Mouse (Mus musculus) liver, postnatal 0 days (tissue): ENCODE measurements around the gene Ptprj.

Source experiments
- CTCF ChIP-seq: sonication (generic); IDR thresholded peaks from 2 replicates; pipeline ENCODE4 v1.5.1; 2016; ENCODE audit warnings: antibody characterized with exemption, low read depth
- EP300 ChIP-seq: IDR thresholded peaks from 2 replicates; pipeline ENCODE4 v1.6.1; 2016; ENCODE audit warnings: antibody characterized with exemption, low read depth, mild to moderate bottlenecking

- TF ChIP-seq CTCF (no peak), EP300 (no peak)
Measured at GRCm38 (mm10) chr2:90526564-90526963, 53.9 kb downstream of the Ptprj start.
